Mouse (Mus musculus) embryonic facial prominence, embryonic 15.5 days (tissue): ENCODE results near the gene Atrnl1. TPM values are rescaled to one million over a fixed set of nuclear protein-coding genes. Genes with fewer than 3 reads are reported as not detected.

ENCODE experiments used
- ATAC-seq: fragments of 200-750 bp; cut with Nextera tagmentation; 2 replicates; pipeline ENCODE4 v1.8.0; 2017; ENCODE audit warnings: low read depth, moderate TSS enrichment; ENCODE audit not compliant: insufficient number of reproducible peaks, low FRiP score, low TSS enrichment
- H3K27ac ChIP-seq: fragments of 300-500 bp; sonication (generic); replicated peaks from 2 replicates; pipeline ENCODE4 v1.5.1; 2015; ENCODE audit warnings: mild to moderate bottlenecking, inconsistent platforms
- H3K27me3 ChIP-seq: fragments of 300-500 bp; sonication (generic); 2 replicates; pipeline ENCODE4 v1.6.1; 2015; ENCODE audit warnings: inconsistent platforms
- H3K36me3 ChIP-seq: fragments of 300-500 bp; sonication (generic); 2 replicates; pipeline ENCODE4 v1.6.1; 2015; ENCODE audit warnings: mild to moderate bottlenecking, inconsistent platforms
- H3K4me1 ChIP-seq: fragments of 300-500 bp; sonication (generic); 2 replicates; pipeline ENCODE4 v1.6.1; 2015; ENCODE audit warnings: inconsistent platforms
- H3K4me2 ChIP-seq: fragments of 300-500 bp; sonication (generic); replicated peaks from 2 replicates; pipeline ENCODE4 v1.6.1; 2015; ENCODE audit warnings: mild to moderate bottlenecking, inconsistent platforms
- H3K4me3 ChIP-seq: fragments of 300-500 bp; sonication (generic); replicated peaks from 2 replicates; pipeline ENCODE4 v1.5.1; 2015; ENCODE audit warnings: mild to moderate bottlenecking, inconsistent platforms
- H3K9ac ChIP-seq: fragments of 300-500 bp; sonication (generic); 2 replicates; pipeline ENCODE4 v1.6.1; 2015; ENCODE audit warnings: inconsistent platforms
- H3K9me3 ChIP-seq: fragments of 300-500 bp; sonication (generic); replicated peaks from 2 replicates; pipeline ENCODE4 v1.6.1; 2016; ENCODE audit warnings: inconsistent platforms
- WGBS: fragments of 180-500 bp; shearing (Covaris S2); methylation state at CpG from one replicate; pipeline ENCODE4 v1.1.7; 2015; 5-methylcytosine and 5-hydroxymethylcytosine counted together
- polyA plus RNA-seq: library from polyadenylated mRNA; unstranded; fragments of >200 nt; fragmentation: Nextera tagmentation; extraction: Ambion mirVana; gene quantifications from 2 replicates; pipeline ENCODE4 v1.2.1, GENCODE M21; 2015

Gene Atrnl1
- polyA plus RNA-seq, 1 experiment from 2014 or later: 7.1 TPM

- 50% methylated on average over 7 of the region's 7 CpGs for WGBS
- H3K4me3 ChIP-seq: no peak overlapping the region
- H3K36me3 ChIP-seq: no peaks in the 10 kb centered on the region
- no peak overlapping the region for H3K27ac ChIP-seq
- no peaks in the 10 kb centered on the region for H3K9me3 ChIP-seq
- H3K4me2 ChIP-seq: no peak overlapping the region
- no peaks in the 10 kb centered on the region for H3K27me3 ChIP-seq
- no peak overlapping the region for H3K9ac ChIP-seq
- peaks cover 5% of the 10 kb centered on the region; the same call in 1 of the 2 replicates for H3K4me1 ChIP-seq
- ATAC-seq: 0 out of 2 replicates have a peak, but pooled peaks have one; percentile 32
These were observed 493.7 kb downstream of the Atrnl1 start for GRCm38 (mm10) chr19:58104544-58104943.

- no peaks in the 10 kb centered on the region for H3K36me3 ChIP-seq
- WGBS: 53% methylated on average over 10 of the region's 10 CpGs
- H3K27me3 ChIP-seq: no peaks in the 10 kb centered on the region
- no peaks in the 10 kb centered on the region for H3K9me3 ChIP-seq
- no peak overlapping the region for H3K9ac ChIP-seq
- no peak for ATAC-seq
- H3K4me1 ChIP-seq: peaks cover 5% of the 10 kb centered on the region; the same call in 1 of the 2 replicates
- no peak overlapping the region for H3K4me3 ChIP-seq
- no peak overlapping the region for H3K27ac ChIP-seq
- H3K4me2 ChIP-seq: no peak overlapping the region
These were observed 496.8 kb downstream of the Atrnl1 start for GRCm38 (mm10) chr19:58107632-58108031.

- ATAC-seq: no peak
These were observed 499.7 kb downstream of the Atrnl1 start for GRCm38 (mm10) chr19:58110491-58110890.

GRCm38 (mm10) chr19:58111291-58111690, 500.5 kb downstream of the Atrnl1 start:
- Histone ChIP-seq H3K4me3 (no peak overlapping the region), H3K9ac (no peak overlapping the region), H3K36me3 (no peaks in the 10 kb centered on the region), H3K27me3 (no peaks in the 10 kb centered on the region), H3K9me3 (no peaks in the 10 kb centered on the region), H3K4me2 (no peak overlapping the region), H3K27ac (no peak overlapping the region), H3K4me1 (no peaks in the 10 kb centered on the region)
- 90% methylated on average over 6 of the region's 6 CpGs for WGBS
- ATAC-seq: no peak

More at GRCm38 (mm10) chr19:58110491-58110890, 499.7 kb downstream of the Atrnl1 start:
- Histone ChIP-seq H3K4me1 (no peaks in the 10 kb centered on the region), H3K27ac (no peak overlapping the region), H3K4me2 (no peak overlapping the region), H3K4me3 (no peak overlapping the region), H3K9me3 (no peaks in the 10 kb centered on the region), H3K36me3 (no peaks in the 10 kb centered on the region), H3K9ac (no peak overlapping the region), H3K27me3 (no peaks in the 10 kb centered on the region)
- WGBS: 96% methylated on average over 3 of the region's 3 CpGs

GRCm38 (mm10) chr19:58112151-58112550, 501.3 kb downstream of the Atrnl1 start:
- no peaks in the 10 kb centered on the region for H3K9me3 ChIP-seq
- ATAC-seq: no peak
- no peaks in the 10 kb centered on the region for H3K27me3 ChIP-seq
- no peak overlapping the region for H3K4me2 ChIP-seq
- WGBS: 63% methylated on average over 5 of the region's 5 CpGs
- no peaks in the 10 kb centered on the region for H3K4me1 ChIP-seq
- H3K9ac ChIP-seq: no peak overlapping the region
- H3K4me3 ChIP-seq: no peak overlapping the region
- H3K27ac ChIP-seq: no peak overlapping the region
- no peaks in the 10 kb centered on the region for H3K36me3 ChIP-seq

- peak; percentile 95 for ATAC-seq
- Histone ChIP-seq H3K27me3 (no peaks in the 10 kb centered on the region), H3K4me3 (no peak overlapping the region), H3K4me2 (no peak overlapping the region), H3K27ac (no peak overlapping the region), H3K4me1 (0 out of 2 replicates have a peak, but pooled peaks cover 2% of the 10 kb centered on the region), H3K9me3 (no peaks in the 10 kb centered on the region), H3K36me3 (no peaks in the 10 kb centered on the region), H3K9ac (no peak overlapping the region)
- 81% methylated on average over 5 of the region's 5 CpGs for WGBS
These were observed 502.4 kb downstream of the Atrnl1 start for GRCm38 (mm10) chr19:58113092-58113731.

- ATAC-seq: no peak
These were observed 506.8 kb downstream of the Atrnl1 start for GRCm38 (mm10) chr19:58117595-58117994.

GRCm38 (mm10) chr19:58118141-58118835, 507.5 kb downstream of the Atrnl1 start:
- Histone ChIP-seq H3K27me3 (no peaks in the 10 kb centered on the region), H3K9ac (no peak overlapping the region), H3K4me3 (no peak overlapping the region), H3K4me2 (no peak overlapping the region), H3K4me1 (peaks cover 32% of the 10 kb centered on the region), H3K27ac (no peak overlapping the region), H3K36me3 (no peaks in the 10 kb centered on the region; the same call in 1 of the 2 replicates), H3K9me3 (no peaks in the 10 kb centered on the region)
- WGBS: 76% methylated on average over 19 of the region's 19 CpGs
- no peak for ATAC-seq

More at GRCm38 (mm10) chr19:58117595-58117994, 506.8 kb downstream of the Atrnl1 start:
- Histone ChIP-seq H3K36me3 (no peaks in the 10 kb centered on the region; the same call in 1 of the 2 replicates), H3K4me3 (no peak overlapping the region), H3K4me1 (peaks cover 32% of the 10 kb centered on the region), H3K9ac (no peak overlapping the region), H3K27me3 (no peaks in the 10 kb centered on the region), H3K27ac (no peak overlapping the region), H3K9me3 (no peaks in the 10 kb centered on the region), H3K4me2 (no peak overlapping the region)
- 85% methylated on average over 6 of the region's 6 CpGs for WGBS

GRCm38 (mm10) chr19:58118864-58119263, 508.0 kb downstream of the Atrnl1 start:
- 90% methylated on average over 11 of the region's 11 CpGs for WGBS
- no peaks in the 10 kb centered on the region; the same call in 1 of the 2 replicates for H3K36me3 ChIP-seq
- H3K4me1 ChIP-seq: peaks cover 32% of the 10 kb centered on the region
- no peak overlapping the region for H3K4me3 ChIP-seq
- no peaks in the 10 kb centered on the region for H3K27me3 ChIP-seq
- H3K27ac ChIP-seq: no peak overlapping the region
- no peak overlapping the region for H3K4me2 ChIP-seq
- no peak for ATAC-seq
- no peaks in the 10 kb centered on the region for H3K9me3 ChIP-seq
- H3K9ac ChIP-seq: no peak overlapping the region

- peak; percentile 65; the same call in 1 of the 2 replicates for ATAC-seq
- Histone ChIP-seq H3K9me3 (no peaks in the 10 kb centered on the region), H3K4me1 (peaks cover 32% of the 10 kb centered on the region), H3K4me3 (no peak overlapping the region), H3K4me2 (peak overlapping the region; percentile 30; the same call in 1 of the 2 replicates), H3K27ac (peak overlapping the region; percentile 48; the same call in 1 of the 2 replicates), H3K27me3 (no peaks in the 10 kb centered on the region), H3K9ac (no peak overlapping the region), H3K36me3 (no peaks in the 10 kb centered on the region; the same call in 1 of the 2 replicates)
- 18% methylated on average over 13 of the region's 13 CpGs for WGBS
These were observed 508.9 kb downstream of the Atrnl1 start for GRCm38 (mm10) chr19:58119681-58120173.

- no peaks in the 10 kb centered on the region for H3K9me3 ChIP-seq
- H3K4me3 ChIP-seq: no peak overlapping the region
- H3K4me2 ChIP-seq: no peak overlapping the region
- H3K4me1 ChIP-seq: peaks cover 32% of the 10 kb centered on the region
- no peak overlapping the region for H3K9ac ChIP-seq
- 80% methylated on average over 9 of the region's 9 CpGs for WGBS
- no peaks in the 10 kb centered on the region; the same call in 1 of the 2 replicates for H3K36me3 ChIP-seq
- no peak overlapping the region for H3K27ac ChIP-seq
- H3K27me3 ChIP-seq: no peaks in the 10 kb centered on the region
- ATAC-seq: no peak
These were observed 509.8 kb downstream of the Atrnl1 start for GRCm38 (mm10) chr19:58120661-58121060.
